Mouse (Mus musculus): ENCODE measurements at regions not wholly inside any gene's neighbourhood (a gene's known extent, or its start where the extent isn't known, plus 50 kb on each side); places are given as distances from the start of the nearest gene placed in this dataset.

GRCm38 (mm10) chr3:60138319-60138718, 56.6 kb downstream of the Sucnr1 start:
- DNase-seq: no peak

- no peak for DNase-seq
Observed at GRCm38 (mm10) chr3:60159865-60160264, 78.2 kb downstream of the Sucnr1 start.

DNA sequence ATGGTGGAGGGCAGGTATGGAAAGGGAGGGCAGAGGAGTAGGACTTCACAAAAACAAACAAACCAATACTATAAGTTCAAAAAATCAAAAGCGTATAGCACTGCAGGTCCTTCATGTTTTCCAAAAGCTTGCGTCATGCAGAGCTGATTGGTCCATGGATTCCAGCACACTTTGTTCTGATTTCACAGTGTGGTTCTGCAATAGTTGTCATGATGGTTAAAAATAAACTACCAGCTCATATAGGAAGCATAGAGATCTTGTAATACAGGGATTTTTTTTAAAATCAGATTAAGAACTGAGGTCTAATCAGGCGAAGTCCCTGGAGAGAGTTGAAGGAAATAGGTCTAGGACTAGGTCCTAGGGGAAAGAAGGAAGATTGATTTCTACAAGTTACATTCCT, 86.0 kb downstream of the Sucnr1 start:
- DNase-seq: no peak

- DNase-seq: no peak
Observed at GRCm38 (mm10) chr3:60168135-60168926, 86.7 kb downstream of the Sucnr1 start.

DNA sequence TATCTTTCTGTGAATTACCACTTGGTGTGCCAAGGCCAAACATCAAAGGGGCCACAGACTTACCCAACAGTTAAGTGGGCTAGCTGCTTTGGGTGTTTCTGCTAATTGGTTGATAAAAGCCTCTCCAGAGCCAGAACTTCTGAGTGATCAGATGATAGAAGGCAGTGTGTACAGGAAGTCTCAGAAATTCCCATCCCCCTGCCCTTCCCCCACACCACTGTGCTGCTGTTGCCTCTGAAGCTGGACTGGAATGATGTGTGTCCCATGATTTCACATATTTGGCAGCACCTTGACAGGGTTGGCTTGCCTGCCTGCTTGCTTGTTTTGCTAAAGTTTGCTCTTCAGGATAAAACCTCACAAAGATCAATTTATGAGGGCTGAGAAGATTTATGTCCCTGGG, 87.9 kb downstream of the Sucnr1 start:
- no peak for DNase-seq

- no peak for DNase-seq
Observed at GRCm38 (mm10) chr3:60184481-60184880, 102.8 kb downstream of the Sucnr1 start.

DNA sequence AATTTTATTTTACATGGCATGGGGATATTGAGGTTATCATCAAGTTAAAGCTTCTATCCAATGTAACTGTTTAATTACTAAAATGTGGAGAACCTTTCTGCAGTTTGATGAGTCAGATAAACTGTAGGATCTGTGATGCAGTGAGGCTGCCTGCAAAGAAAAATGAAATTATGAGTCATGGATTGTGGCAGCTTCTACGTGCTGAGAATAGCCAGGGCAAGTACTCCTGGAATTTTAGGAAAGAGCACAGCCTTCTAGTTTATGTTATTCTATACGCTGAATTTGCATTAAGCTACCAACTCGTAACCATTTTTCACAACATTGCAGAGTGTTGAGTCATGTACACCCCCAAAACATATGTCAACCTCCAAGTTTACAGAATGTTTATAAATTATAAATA, 114.4 kb downstream of the Sucnr1 start:
- DNase-seq: no peak

DNA sequence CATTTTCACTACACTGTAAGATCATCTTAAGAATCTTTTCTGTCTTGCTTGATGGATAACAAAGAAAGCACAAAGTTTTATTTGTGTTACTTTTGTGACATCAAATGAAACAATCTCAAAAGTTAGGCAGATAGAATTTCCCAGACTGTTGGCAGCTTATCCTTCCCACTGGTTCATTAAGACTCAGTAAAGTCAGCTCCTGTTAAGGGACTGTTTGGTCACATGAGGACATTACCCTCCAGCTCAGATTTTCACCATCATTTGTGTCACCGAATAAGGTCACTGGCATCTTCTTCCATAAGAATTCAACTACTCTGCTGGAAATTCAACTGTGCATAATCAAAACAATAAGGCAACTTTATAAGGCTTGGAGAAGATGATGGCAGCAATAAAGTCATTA, 126.3 kb downstream of the Sucnr1 start:
- DNase-seq: no peak

DNA sequence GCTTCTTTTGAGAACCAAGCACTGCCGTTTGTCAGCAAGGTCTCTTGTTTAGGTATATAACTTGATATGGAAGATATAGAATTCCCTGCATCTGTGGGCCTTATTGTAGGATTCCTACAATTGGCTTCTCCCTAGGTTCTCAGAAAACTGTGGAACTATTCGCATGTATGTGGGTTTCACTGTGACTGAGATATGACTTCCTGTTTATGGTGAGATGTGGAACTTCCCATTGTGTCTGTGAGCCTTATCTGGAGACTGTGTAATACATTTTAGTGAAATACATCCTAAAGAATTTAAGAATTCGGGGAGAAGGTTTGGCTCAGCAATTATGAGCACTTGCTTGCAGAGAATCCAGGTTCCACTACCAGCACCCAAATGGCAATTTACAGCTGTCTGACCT, 137.3 kb downstream of the Sucnr1 start:
- no peak for DNase-seq

DNA sequence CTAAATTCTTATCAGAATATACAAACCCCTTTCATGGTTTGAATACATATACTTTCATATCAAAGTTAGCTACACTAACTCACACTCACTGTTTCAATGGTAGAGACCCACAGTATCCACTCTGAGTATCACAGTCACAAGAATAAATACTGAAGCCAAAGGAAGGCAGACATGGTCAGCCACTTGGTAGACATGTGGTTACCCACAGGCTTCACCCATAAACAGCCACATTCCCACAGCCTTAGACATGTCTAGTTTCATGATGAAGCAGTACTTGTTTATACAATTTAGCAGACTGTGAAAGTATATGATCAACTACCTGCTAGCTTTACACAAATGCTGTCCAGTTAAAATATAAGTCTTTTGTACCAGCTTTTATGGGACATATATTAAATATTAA, 159.0 kb downstream of the Sucnr1 start:
- no peak for DNase-seq

- no peak for DNase-seq
Observed at GRCm38 (mm10) chr3:60266666-60267415, 185.2 kb downstream of the Sucnr1 start.

GRCm38 (mm10) chr3:60267416-60268174, 185.9 kb downstream of the Sucnr1 start:
- DNase-seq: no peak

DNA sequence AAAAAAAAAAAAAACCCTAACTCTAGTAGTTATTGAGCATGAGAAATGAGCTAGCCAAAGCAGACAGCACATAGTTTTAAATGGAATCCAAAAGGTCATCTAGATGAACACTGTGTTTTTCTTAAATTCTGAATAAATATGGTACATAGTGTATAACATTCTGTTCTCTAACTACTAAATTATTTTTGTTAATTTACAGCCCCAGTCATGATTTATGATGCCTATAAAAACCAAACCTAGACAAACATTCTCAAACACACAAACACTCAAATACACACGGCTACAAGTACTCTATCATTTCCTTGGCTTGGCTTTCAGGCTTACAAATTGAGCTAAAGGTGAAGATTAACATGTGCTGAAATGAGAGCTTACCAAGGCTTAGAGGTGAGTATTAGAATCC, 188.8 kb downstream of the Sucnr1 start:
- no peak for DNase-seq

DNA sequence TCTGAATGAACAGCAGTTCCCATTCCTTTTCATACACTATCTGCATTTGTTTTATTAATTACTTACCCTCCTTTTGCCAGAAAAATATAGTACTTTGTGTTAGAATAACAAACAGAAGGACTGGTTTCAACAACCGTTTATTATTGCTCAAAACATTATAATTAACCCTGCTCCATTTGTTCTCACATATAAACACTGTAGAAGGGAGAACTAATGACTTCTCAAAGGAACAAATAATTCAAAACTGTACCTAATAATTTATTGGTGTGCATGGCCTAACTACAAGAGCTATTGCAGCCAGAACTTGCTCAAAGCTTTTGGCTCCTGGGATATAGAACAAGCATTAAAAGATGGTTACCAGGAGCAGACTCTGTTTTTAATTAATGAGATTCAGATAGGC, 192.1 kb downstream of the Sucnr1 start:
- no peak for DNase-seq

DNA sequence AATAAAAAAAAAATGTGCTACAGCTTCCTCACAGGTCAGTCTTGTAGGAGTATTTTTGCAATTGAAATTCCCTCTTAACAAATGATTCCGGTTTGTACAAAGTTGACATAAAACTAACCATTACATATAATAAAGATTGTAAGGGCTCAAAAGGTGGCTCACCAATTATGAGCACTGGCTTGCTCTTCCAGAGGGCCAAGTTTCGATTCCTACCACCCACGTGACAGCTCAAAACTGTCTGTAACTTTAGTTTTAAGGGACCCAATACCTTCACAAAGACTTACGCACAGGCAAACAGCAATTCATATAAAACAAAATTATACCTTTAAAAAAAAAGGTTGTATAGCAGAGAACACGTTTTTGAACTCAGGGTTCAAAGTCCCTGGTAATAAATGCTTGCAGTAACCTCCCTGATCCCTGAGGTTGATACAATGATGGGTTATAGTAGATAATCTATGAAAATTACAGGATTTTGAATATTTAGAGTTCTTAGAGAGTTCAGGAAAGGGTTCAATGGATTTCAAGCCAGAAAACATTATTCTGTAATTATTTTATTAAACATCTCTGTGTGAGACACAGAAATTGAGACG, 193.7 kb downstream of the Sucnr1 start:
- DNase-seq: no peak

DNA sequence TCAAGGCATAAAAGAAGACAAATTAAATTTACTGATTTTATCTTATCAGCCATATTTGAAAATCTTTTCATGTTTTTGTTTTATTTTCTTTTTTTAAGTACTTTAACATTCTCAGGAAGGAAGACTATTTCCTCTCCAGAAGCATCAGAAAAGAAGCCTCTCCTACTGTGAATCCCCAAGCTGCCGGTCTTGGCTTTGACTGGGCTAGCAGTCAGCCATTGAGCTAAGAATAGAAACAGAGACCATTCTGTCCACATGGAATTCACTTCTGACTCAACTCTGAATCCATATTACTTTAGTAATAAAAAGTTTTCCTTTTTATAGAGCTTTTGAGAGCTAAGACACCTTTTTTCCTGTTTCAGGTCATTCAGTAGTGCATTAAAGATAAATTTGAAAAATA, 194.8 kb upstream of the Mbnl1 start:
- no peak for DNase-seq

DNA sequence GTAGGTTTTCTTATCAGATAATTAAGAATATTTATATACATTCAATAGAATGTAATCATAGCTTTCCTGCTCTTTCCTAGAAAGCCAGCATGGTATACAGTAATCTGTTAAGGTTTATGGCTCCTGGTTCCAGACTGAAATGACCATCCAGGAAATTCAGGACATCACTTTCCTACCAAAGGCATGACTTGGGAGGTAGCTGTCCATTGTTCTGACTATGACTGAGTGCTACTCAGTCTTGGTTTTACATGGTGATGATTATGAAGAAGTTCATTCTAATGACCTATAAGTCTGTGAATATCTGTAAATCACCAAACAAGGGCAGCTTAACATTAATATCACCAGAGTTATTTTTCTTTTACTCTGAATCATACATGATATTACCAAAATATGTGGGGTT, 191.4 kb upstream of the Mbnl1 start:
- DNase-seq: no peak

GRCm38 (mm10) chr3:60281959-60282495, 190.6 kb upstream of the Mbnl1 start:
- DNase-seq: no peak

DNA sequence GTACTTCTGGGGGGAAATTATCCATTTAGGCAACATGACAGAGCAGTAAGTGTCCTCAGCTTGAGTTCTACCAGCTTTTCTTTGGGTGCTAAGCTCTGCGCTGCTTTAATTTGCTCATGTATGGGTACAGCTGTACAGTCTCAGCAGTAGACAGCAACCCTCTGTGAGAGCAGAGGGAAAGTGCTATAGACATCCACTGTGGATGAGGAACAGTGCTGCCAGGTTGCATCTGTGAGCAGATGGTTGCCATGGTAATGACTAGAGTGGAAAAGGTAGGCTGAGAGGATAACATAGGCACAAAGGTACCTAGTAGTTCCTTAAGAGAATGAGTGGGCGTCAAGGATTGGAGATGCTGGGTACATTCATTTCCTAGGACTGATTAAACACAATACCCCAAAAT, 180.5 kb upstream of the Mbnl1 start:
- no peak for DNase-seq

DNA sequence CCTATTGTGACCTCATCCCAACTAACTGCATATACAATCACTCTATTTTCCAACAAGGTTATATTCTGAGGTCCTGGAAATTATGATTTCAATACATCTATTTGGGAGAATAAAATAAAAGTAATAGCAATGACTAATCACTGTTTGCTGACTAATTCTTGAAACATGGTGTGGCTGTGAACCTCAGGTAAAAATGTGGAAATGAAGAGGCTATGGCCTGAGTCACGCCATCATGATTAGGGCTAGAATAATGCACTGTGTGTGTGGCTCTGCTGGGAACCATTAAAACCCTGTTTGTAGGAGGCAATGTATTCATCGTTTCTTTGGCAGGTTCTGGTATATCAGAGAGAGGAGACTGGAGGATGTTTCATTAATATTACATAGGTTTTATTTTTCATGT, 179.7 kb upstream of the Mbnl1 start:
- no peak for DNase-seq

- no peak for DNase-seq
Observed at GRCm38 (mm10) chr3:60305399-60305798, 167.2 kb upstream of the Mbnl1 start.

- no peak for DNase-seq
Observed at GRCm38 (mm10) chr3:60310402-60310801, 162.2 kb upstream of the Mbnl1 start.

GRCm38 (mm10) chr3:60311178-60311577, 161.5 kb upstream of the Mbnl1 start:
- no peak for DNase-seq

Measured in kidney, adult 18-20 months (tissue).